Mouse (Mus musculus): ENCODE data around the gene Itga9. TPM values are rescaled to one million over a fixed set of nuclear protein-coding genes. Genes with fewer than 3 reads are reported as not detected.

Gene Itga9
- polyA plus RNA-seq, 1 experiment from 2014 or later = 6.3 TPM

DNA sequence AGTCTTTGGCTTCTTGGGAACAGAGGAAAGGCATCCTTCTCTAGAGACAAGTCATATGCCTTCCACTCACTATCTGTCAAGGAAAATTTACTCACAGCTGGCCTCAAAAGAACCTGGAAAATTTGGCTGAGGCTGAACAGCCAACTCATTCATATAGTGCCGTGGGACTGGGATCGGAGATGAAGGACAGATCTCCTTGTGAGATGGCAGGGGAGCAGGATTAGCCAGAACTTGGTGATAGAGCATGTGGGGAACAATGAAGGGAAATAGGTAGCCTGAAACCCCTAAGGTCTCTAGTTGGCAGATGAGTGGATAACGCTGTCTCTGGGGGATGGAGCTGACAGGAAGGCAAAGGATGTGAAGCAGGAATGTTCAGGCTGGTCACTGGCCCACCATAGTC lies 132.6 kb downstream of the Itga9 start:
- no peaks in the 10 kb centered on the region for H3K27me3 ChIP-seq (ENCODE audit: control insufficient read depth, insufficient read depth, low read length)
- no peak overlapping the region for H3K9ac ChIP-seq (ENCODE audit: low read depth, low read length)
- H3K4me1 ChIP-seq (replicated peaks; ENCODE audit: control insufficient read depth, insufficient read depth, low read length) = no peaks in the 10 kb centered on the region
- H3K9me3 ChIP-seq (ENCODE audit: control insufficient read depth, low read length) = no peaks in the 10 kb centered on the region
- WGBS = 84% methylated on average over 3 of the region's 3 CpGs
- DNase-seq (ENCODE audit: low spot score) = no peak
- H3K4me2 ChIP-seq (replicated peaks; ENCODE audit: low read depth, low read length) = no peak overlapping the region
- H3K27ac ChIP-seq (ENCODE audit: low read depth, low read length) = no peak overlapping the region
- H3K36me3 ChIP-seq (ENCODE audit: control insufficient read depth, insufficient read depth, low read length) = no peaks in the 10 kb centered on the region
- no peak overlapping the region for H3K4me3 ChIP-seq (ENCODE audit: low read depth, low read length)
- no peak for ATAC-seq (ENCODE audit: low FRiP score)

DNA sequence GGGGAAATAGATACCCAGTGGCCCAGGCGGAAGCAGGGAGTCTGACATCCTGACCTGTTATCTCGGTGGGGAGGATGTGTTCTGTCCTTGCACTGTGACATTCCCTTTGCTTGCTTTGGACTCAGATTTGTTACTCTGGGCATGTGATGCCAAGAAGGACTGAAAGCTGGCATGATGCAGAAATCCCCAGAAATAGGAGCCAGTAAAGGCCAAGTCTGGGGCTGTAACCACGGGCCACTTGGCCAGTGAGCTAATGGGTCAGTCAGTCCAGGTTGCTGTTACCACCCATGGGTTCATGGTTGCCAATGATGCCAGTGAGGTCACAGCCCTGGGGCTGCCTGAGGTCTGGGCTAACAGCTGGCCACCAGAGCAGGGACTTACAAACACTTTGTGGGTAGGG lies 133.2 kb downstream of the Itga9 start:
- Histone ChIP-seq H3K9ac (ENCODE audit: low read depth, low read length) (no peak overlapping the region), H3K36me3 (ENCODE audit: control insufficient read depth, insufficient read depth, low read length) (no peaks in the 10 kb centered on the region), H3K27me3 (ENCODE audit: control insufficient read depth, insufficient read depth, low read length) (no peaks in the 10 kb centered on the region), H3K4me3 (ENCODE audit: low read depth, low read length) (no peak overlapping the region), H3K9me3 (ENCODE audit: control insufficient read depth, low read length) (no peaks in the 10 kb centered on the region), H3K4me1 (replicated peaks; ENCODE audit: control insufficient read depth, insufficient read depth, low read length) (no peaks in the 10 kb centered on the region), H3K4me2 (replicated peaks; ENCODE audit: low read depth, low read length) (no peak overlapping the region), H3K27ac (ENCODE audit: low read depth, low read length) (no peak overlapping the region)
- DNase-seq (ENCODE audit: low spot score) (no peak), ATAC-seq (ENCODE audit: low FRiP score) (no peak)
- WGBS = 84% methylated on average over 3 of the region's 3 CpGs

DNA sequence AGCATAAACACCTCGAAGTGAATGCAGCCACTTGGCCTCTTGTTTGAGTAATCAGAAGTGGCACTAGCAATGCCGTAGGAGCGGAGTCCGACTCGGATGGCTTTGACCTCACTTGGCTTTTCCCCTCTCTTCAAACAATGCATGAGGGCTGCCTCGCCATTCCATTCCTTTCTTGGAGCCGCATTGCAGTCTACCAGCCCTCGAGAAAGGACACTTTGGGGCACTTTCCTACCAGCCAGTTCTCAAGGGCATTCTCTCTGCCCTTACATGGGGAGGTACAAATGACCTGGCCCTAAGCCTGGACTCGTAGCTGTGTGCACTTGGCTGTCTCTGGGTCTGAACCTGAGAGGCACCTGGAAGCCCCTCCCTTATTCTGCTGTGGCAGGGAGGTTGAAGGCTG lies 134.8 kb downstream of the Itga9 start:
- Histone ChIP-seq H3K4me1 (replicated peaks; ENCODE audit: control insufficient read depth, insufficient read depth, low read length) (no peaks in the 10 kb centered on the region), H3K4me2 (replicated peaks; ENCODE audit: low read depth, low read length) (no peak overlapping the region), H3K36me3 (ENCODE audit: control insufficient read depth, insufficient read depth, low read length) (no peaks in the 10 kb centered on the region), H3K27ac (ENCODE audit: low read depth, low read length) (no peak overlapping the region), H3K4me3 (ENCODE audit: low read depth, low read length) (no peak overlapping the region), H3K9me3 (ENCODE audit: control insufficient read depth, low read length) (no peaks in the 10 kb centered on the region), H3K27me3 (ENCODE audit: control insufficient read depth, insufficient read depth, low read length) (no peaks in the 10 kb centered on the region), H3K9ac (ENCODE audit: low read depth, low read length) (no peak overlapping the region)
- DNase-seq (ENCODE audit: low spot score) = no peak
- no peak for ATAC-seq (ENCODE audit: low FRiP score)
- 79% methylated on average over 9 of the region's 9 CpGs for WGBS

DNA sequence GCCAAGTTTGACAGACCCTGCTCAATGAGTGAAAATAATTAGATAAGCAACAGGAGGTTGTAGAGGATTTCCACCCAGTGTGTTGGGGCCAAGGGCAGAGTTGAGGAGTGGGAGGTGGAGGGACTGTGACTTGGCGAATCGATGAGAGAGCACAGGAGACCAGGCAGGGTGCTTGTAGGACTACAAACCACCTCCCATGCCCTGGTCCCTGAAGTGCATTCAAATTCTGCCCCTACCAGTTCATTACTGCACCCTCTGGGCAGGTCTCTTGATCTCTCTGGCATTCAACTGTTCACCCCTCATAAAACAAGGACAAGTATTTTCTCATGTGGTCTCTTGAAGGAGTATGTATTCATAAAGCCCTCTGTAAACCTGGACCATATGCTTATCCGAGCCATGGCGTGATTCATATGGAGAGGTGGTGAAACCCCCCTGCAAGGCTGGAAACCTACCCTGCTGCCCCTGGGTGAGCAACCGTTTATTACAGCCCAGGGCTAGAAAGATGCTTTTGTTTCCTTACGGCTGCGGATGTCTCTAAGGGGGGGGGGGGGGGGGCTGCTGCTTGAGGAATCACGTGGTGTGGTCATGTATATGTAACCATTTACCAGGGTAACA lies 143.0 kb downstream of the Itga9 start:
- Histone ChIP-seq H3K4me1 (replicated peaks; ENCODE audit: control insufficient read depth, insufficient read depth, low read length) (no peaks in the 10 kb centered on the region), H3K4me2 (replicated peaks; ENCODE audit: low read depth, low read length) (no peak overlapping the region), H3K27me3 (ENCODE audit: control insufficient read depth, insufficient read depth, low read length) (no peaks in the 10 kb centered on the region), H3K4me3 (ENCODE audit: low read depth, low read length) (no peak overlapping the region), H3K9ac (ENCODE audit: low read depth, low read length) (no peak overlapping the region), H3K36me3 (ENCODE audit: control insufficient read depth, insufficient read depth, low read length) (no peaks in the 10 kb centered on the region), H3K27ac (ENCODE audit: low read depth, low read length) (no peak overlapping the region), H3K9me3 (ENCODE audit: control insufficient read depth, low read length) (no peaks in the 10 kb centered on the region)
- DNase-seq (ENCODE audit: low spot score) (no peak), ATAC-seq (ENCODE audit: low FRiP score) (peak; percentile 59)
- 45% methylated on average over 8 of the region's 8 CpGs for WGBS

DNA sequence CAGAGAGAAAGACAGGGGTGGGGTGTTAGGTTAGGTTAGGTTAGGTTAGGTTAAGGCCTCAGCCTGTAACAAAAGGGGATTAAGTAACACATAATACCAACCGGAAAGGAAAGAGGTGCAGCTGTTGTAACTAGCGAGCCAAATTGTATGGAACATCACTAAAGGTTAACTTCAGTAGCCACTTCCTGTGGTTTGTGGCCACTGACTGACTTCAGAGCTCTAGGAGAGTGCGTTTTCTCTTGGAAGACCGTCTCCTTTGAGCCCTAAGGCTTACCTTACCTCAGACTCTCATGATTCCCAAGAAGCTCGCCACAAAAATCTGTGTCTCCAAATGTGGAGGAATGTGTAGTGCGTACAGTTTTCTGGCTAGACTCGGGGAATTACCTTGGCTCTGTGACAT lies 144.3 kb downstream of the Itga9 start:
- Histone ChIP-seq H3K4me3 (ENCODE audit: low read depth, low read length) (no peak overlapping the region), H3K4me1 (replicated peaks; ENCODE audit: control insufficient read depth, insufficient read depth, low read length) (no peaks in the 10 kb centered on the region), H3K27ac (ENCODE audit: low read depth, low read length) (no peak overlapping the region), H3K27me3 (ENCODE audit: control insufficient read depth, insufficient read depth, low read length) (no peaks in the 10 kb centered on the region), H3K9me3 (ENCODE audit: control insufficient read depth, low read length) (no peaks in the 10 kb centered on the region), H3K4me2 (replicated peaks; ENCODE audit: low read depth, low read length) (no peak overlapping the region), H3K36me3 (ENCODE audit: control insufficient read depth, insufficient read depth, low read length) (no peaks in the 10 kb centered on the region), H3K9ac (ENCODE audit: low read depth, low read length) (no peak overlapping the region)
- DNase-seq (ENCODE audit: low spot score) (no peak), ATAC-seq (ENCODE audit: low FRiP score) (no peak)
- WGBS = 85% methylated on average over 7 of the region's 7 CpGs

DNA sequence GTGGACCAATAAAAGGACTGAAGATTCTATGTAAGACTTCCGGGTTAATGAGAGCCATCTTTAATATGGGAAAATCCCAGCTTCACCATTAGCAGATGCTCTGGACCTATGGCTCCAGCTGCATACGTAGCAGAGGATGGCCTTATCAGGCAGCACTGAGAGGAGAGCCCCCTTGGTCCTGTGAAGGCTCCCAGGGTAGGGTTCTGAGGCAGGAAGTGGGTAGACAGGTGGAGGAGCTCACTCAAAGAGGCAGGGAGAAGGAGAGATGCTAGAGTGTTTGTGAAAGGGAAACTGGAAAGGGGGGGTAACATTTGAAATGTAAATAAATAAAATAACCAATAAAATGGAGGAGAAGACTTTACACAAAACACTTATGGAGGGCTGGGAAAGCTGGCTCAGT lies 145.9 kb downstream of the Itga9 start:
- no peak for DNase-seq (ENCODE audit: low spot score)
- H3K36me3 ChIP-seq (ENCODE audit: control insufficient read depth, insufficient read depth, low read length) = no peaks in the 10 kb centered on the region
- no peak overlapping the region for H3K4me2 ChIP-seq (replicated peaks; ENCODE audit: low read depth, low read length)
- H3K4me3 ChIP-seq (ENCODE audit: low read depth, low read length) = no peak overlapping the region
- H3K27me3 ChIP-seq (ENCODE audit: control insufficient read depth, insufficient read depth, low read length) = no peaks in the 10 kb centered on the region
- no peak overlapping the region for H3K9ac ChIP-seq (ENCODE audit: low read depth, low read length)
- H3K27ac ChIP-seq (ENCODE audit: low read depth, low read length) = no peak overlapping the region
- H3K9me3 ChIP-seq (ENCODE audit: control insufficient read depth, low read length) = no peaks in the 10 kb centered on the region
- ATAC-seq (ENCODE audit: low FRiP score) = no peak
- 88% methylated on average over 2 of the region's 2 CpGs for WGBS
- no peaks in the 10 kb centered on the region for H3K4me1 ChIP-seq (replicated peaks; ENCODE audit: control insufficient read depth, insufficient read depth, low read length)

DNA sequence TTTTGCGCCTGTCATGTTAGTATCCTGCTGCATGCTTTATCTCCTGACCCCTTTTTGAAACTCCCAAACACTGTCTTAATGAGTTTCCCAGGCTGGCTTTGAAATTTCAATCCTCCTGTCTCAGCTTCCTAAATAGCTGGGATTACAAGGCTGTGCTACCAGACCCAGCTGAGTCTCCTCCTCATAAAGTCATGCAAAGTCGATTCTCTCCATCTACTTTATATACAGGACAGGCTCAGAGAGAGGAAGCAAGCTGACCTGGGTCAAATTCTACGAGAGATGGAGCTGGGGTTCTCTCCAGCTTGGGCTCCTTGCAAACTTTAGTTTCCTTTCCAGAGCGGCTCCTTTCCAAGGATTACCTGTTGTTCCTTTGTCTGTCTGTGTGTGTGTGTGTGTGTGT lies 153.0 kb downstream of the Itga9 start:
- Histone ChIP-seq H3K27me3 (ENCODE audit: control insufficient read depth, insufficient read depth, low read length) (no peaks in the 10 kb centered on the region), H3K9ac (ENCODE audit: low read depth, low read length) (no peak overlapping the region), H3K4me1 (replicated peaks; ENCODE audit: control insufficient read depth, insufficient read depth, low read length) (no peaks in the 10 kb centered on the region; the same call in 1 of the 2 replicates), H3K4me2 (replicated peaks; ENCODE audit: low read depth, low read length) (no peak overlapping the region), H3K9me3 (ENCODE audit: control insufficient read depth, low read length) (no peaks in the 10 kb centered on the region), H3K36me3 (ENCODE audit: control insufficient read depth, insufficient read depth, low read length) (no peaks in the 10 kb centered on the region), H3K4me3 (ENCODE audit: low read depth, low read length) (no peak overlapping the region), H3K27ac (ENCODE audit: low read depth, low read length) (no peak overlapping the region)
- ATAC-seq (ENCODE audit: low FRiP score) (no peak), DNase-seq (ENCODE audit: low spot score) (no peak)
- WGBS = 59% methylated on average over 4 of the region's 4 CpGs

DNA sequence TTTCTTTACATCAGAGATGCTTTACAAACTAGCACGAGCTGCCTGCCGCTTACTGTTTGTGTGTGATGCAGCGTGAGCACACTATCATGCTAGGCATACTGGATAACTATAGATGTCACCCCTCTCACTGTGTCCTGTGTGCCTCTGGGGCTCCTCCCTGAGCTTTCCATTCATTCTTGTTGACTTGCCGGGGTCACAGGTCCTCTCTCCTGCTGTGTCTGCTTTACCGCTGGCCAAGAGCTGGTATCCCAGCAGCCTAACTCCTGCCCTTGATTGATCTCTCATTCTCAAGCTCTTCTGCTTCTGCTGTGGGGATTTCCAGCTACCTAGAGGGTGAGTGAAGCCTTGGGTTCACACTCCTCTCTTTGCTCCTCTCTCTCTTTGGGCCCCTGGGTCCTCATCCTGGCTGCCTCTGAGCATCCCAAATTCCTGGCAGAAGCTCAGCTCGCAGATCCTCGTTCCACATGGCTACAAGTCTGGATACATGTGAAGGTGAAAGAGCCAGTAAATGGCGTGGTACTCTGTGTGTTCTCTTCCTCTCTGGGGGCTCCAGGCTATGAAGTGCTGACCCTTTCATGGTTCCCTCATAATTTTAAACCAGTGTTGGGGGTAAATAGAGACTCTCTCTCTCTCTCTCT lies 155.6 kb downstream of the Itga9 start:
- no peaks in the 10 kb centered on the region for H3K27me3 ChIP-seq (ENCODE audit: control insufficient read depth, insufficient read depth, low read length)
- H3K27ac ChIP-seq (ENCODE audit: low read depth, low read length) = no peak overlapping the region
- no peak overlapping the region for H3K9ac ChIP-seq (ENCODE audit: low read depth, low read length)
- 30% methylated on average over 8 of the region's 8 CpGs for WGBS
- H3K9me3 ChIP-seq (ENCODE audit: control insufficient read depth, low read length) = no peaks in the 10 kb centered on the region
- ATAC-seq (ENCODE audit: low FRiP score) = 0 out of 2 replicates have a peak, but pooled peaks have one; percentile 43
- H3K4me3 ChIP-seq (ENCODE audit: low read depth, low read length) = no peak overlapping the region
- no peak overlapping the region for H3K4me2 ChIP-seq (replicated peaks; ENCODE audit: low read depth, low read length)
- H3K4me1 ChIP-seq (replicated peaks; ENCODE audit: control insufficient read depth, insufficient read depth, low read length) = no peaks in the 10 kb centered on the region; the same call in 1 of the 2 replicates
- no peak for DNase-seq (ENCODE audit: low spot score)
- H3K36me3 ChIP-seq (ENCODE audit: control insufficient read depth, insufficient read depth, low read length) = no peaks in the 10 kb centered on the region

DNA sequence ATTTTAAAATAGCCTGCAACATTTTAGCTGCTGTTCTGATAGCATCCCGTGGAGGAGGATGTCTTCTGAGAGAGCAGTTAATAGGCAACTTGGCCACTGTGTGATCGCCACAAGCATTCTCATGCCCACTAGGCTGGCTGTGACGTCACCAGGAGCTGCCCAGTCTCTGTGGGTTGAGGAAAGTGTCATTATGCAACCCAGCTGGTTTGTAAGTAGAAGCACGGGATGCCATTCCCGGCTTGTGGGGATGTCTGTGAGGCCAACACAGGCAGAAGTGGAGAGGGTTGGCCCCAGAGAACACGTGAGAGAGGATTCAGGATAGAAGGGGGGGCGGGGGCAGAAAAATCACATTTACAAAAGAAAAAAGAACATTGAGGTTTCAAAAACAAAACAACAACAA lies 156.3 kb downstream of the Itga9 start:
- DNase-seq (ENCODE audit: low spot score) (no peak), ATAC-seq (ENCODE audit: low FRiP score) (no peak)
- Histone ChIP-seq H3K9ac (ENCODE audit: low read depth, low read length) (no peak overlapping the region), H3K4me1 (replicated peaks; ENCODE audit: control insufficient read depth, insufficient read depth, low read length) (no peaks in the 10 kb centered on the region; the same call in 1 of the 2 replicates), H3K27ac (ENCODE audit: low read depth, low read length) (no peak overlapping the region), H3K36me3 (ENCODE audit: control insufficient read depth, insufficient read depth, low read length) (no peaks in the 10 kb centered on the region), H3K27me3 (ENCODE audit: control insufficient read depth, insufficient read depth, low read length) (no peaks in the 10 kb centered on the region), H3K4me3 (ENCODE audit: low read depth, low read length) (no peak overlapping the region), H3K9me3 (ENCODE audit: control insufficient read depth, low read length) (no peaks in the 10 kb centered on the region), H3K4me2 (replicated peaks; ENCODE audit: low read depth, low read length) (no peak overlapping the region)
- 36% methylated on average over 7 of the region's 7 CpGs for WGBS

All from hindbrain, embryonic 11.5 days (tissue).